Mouse (Mus musculus): ENCODE measurements around the gene 1810046K07Rik. TPM values are rescaled to one million over a fixed set of nuclear protein-coding genes. Genes with fewer than 3 reads are reported as not detected.

Gene 1810046K07Rik
- polyA plus RNA-seq, 1 experiment from 2014 or later: not detected

GRCm38 (mm10) chr9:51312554-51313317 is 16.0 kb downstream of the 1810046K07Rik start:
- Histone ChIP-seq H3K9me3 (ENCODE audit: control insufficient read depth, low read length) (no peaks in the 10 kb centered on the region), H3K27me3 (replicated peaks; ENCODE audit: control insufficient read depth, insufficient read depth, low read length) (no peaks in the 10 kb centered on the region), H3K4me2 (ENCODE audit: low read length) (peak overlapping the region; percentile 32), H3K36me3 (ENCODE audit: control insufficient read depth, insufficient read depth, low read length) (no peaks in the 10 kb centered on the region), H3K4me1 (ENCODE audit: control insufficient read depth, insufficient read depth, low read depth, low read length) (no peaks in the 10 kb centered on the region), H3K27ac (ENCODE audit: low read depth, low read length) (no peak overlapping the region), H3K4me3 (ENCODE audit: low read length) (no peak overlapping the region), H3K9ac (ENCODE audit: low read depth, low read length) (no peak overlapping the region)
- 55% methylated on average over 18 of the region's 18 CpGs for WGBS
- ATAC-seq: no peak

- Histone ChIP-seq H3K9ac (ENCODE audit: low read depth, low read length) (no peak overlapping the region), H3K4me3 (ENCODE audit: low read length) (no peak overlapping the region), H3K27ac (ENCODE audit: low read depth, low read length) (no peak overlapping the region), H3K4me1 (ENCODE audit: control insufficient read depth, insufficient read depth, low read depth, low read length) (no peaks in the 10 kb centered on the region), H3K27me3 (replicated peaks; ENCODE audit: control insufficient read depth, insufficient read depth, low read length) (no peaks in the 10 kb centered on the region), H3K36me3 (ENCODE audit: control insufficient read depth, insufficient read depth, low read length) (no peaks in the 10 kb centered on the region), H3K9me3 (ENCODE audit: control insufficient read depth, low read length) (no peaks in the 10 kb centered on the region), H3K4me2 (ENCODE audit: low read length) (no peak overlapping the region)
- no peak for ATAC-seq
- WGBS: 88% methylated on average over 7 of the region's 7 CpGs
Observed at GRCm38 (mm10) chr9:51310515-51310914, 18.2 kb downstream of the 1810046K07Rik start.

DNA sequence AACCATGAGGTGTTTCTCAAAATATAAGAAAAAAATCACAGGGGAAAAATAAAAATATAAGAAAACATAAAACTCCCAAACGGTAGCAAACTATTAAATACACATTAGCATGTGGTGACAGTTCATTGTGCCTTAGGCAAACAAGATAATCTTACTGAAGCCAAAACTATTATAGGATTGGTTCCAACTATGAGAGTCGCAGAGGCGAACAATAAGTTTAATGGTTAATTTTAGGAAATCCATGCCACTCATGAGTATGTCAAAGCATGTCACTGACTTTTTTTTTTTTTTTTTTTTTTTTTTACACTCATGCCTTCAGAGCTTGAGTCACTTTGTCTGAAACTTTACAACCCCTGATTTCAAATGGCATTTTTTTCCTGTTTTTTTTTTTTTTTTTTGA is 22.4 kb downstream of the 1810046K07Rik start:
- 78% methylated on average over 3 of the region's 3 CpGs for whole genome bisulfite sequencing
- H3K27me3 ChIP-seq (replicated peaks; ENCODE audit: control insufficient read depth, insufficient read depth, low read length): no peaks in the 10 kb centered on the region
- H3K9ac ChIP-seq (ENCODE audit: low read depth, low read length): no peak overlapping the region
- H3K4me1 ChIP-seq (ENCODE audit: control insufficient read depth, insufficient read depth, low read depth, low read length): no peaks in the 10 kb centered on the region
- no peaks in the 10 kb centered on the region for H3K36me3 ChIP-seq (ENCODE audit: control insufficient read depth, insufficient read depth, low read length)
- H3K9me3 ChIP-seq (ENCODE audit: control insufficient read depth, low read length): no peaks in the 10 kb centered on the region
- H3K4me2 ChIP-seq (ENCODE audit: low read length): no peak overlapping the region
- no peak overlapping the region for H3K4me3 ChIP-seq (ENCODE audit: low read length)
- ATAC-seq: no peak
- no peak overlapping the region for H3K27ac ChIP-seq (ENCODE audit: low read depth, low read length)

DNA sequence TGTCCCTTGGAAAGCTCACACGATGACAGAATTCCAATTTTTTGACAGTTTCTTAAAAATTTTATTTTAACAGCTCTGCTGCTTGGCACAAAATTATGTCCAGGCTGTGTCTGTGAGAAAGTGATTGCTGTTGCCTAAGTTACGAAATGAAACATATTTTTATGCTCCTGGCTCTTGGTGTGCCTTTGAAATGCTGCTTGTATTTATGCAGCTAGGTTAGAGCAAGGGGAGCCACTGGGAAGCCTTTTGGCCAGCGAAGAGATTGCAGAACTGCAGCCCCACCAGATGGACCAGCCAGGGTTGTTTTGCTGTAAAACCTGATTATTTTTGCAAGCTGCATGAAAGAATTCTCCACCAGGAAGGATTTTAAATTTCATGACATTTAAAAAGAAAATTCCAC is 23.6 kb downstream of the 1810046K07Rik start:
- Histone ChIP-seq H3K9me3 (ENCODE audit: control insufficient read depth, low read length) (no peaks in the 10 kb centered on the region), H3K4me3 (ENCODE audit: low read length) (no peak overlapping the region), H3K36me3 (ENCODE audit: control insufficient read depth, insufficient read depth, low read length) (no peaks in the 10 kb centered on the region), H3K4me2 (ENCODE audit: low read length) (no peak overlapping the region), H3K4me1 (ENCODE audit: control insufficient read depth, insufficient read depth, low read depth, low read length) (no peaks in the 10 kb centered on the region), H3K27ac (ENCODE audit: low read depth, low read length) (no peak overlapping the region), H3K27me3 (replicated peaks; ENCODE audit: control insufficient read depth, insufficient read depth, low read length) (no peaks in the 10 kb centered on the region), H3K9ac (ENCODE audit: low read depth, low read length) (no peak overlapping the region)
- no peak for ATAC-seq
- WGBS: 63% methylated on average over 3 of the region's 3 CpGs

GRCm38 (mm10) chr9:51303980-51304379 is 24.7 kb downstream of the 1810046K07Rik start:
- Histone ChIP-seq H3K36me3 (ENCODE audit: control insufficient read depth, insufficient read depth, low read length) (no peaks in the 10 kb centered on the region), H3K9me3 (ENCODE audit: control insufficient read depth, low read length) (no peaks in the 10 kb centered on the region), H3K27me3 (replicated peaks; ENCODE audit: control insufficient read depth, insufficient read depth, low read length) (no peaks in the 10 kb centered on the region), H3K4me2 (ENCODE audit: low read length) (no peak overlapping the region), H3K4me3 (ENCODE audit: low read length) (no peak overlapping the region), H3K4me1 (ENCODE audit: control insufficient read depth, insufficient read depth, low read depth, low read length) (no peaks in the 10 kb centered on the region), H3K9ac (ENCODE audit: low read depth, low read length) (no peak overlapping the region), H3K27ac (ENCODE audit: low read depth, low read length) (no peak overlapping the region)
- 66% methylated on average over 5 of the region's 5 CpGs for WGBS
- no peak for ATAC-seq

GRCm38 (mm10) chr9:51293541-51293940 is 35.2 kb downstream of the 1810046K07Rik start:
- Histone ChIP-seq H3K36me3 (ENCODE audit: control insufficient read depth, insufficient read depth, low read length) (no peaks in the 10 kb centered on the region), H3K27me3 (replicated peaks; ENCODE audit: control insufficient read depth, insufficient read depth, low read length) (no peaks in the 10 kb centered on the region), H3K27ac (ENCODE audit: low read depth, low read length) (no peak overlapping the region), H3K4me2 (ENCODE audit: low read length) (no peak overlapping the region), H3K4me3 (ENCODE audit: low read length) (no peak overlapping the region), H3K9me3 (ENCODE audit: control insufficient read depth, low read length) (peaks cover 5% of the 10 kb centered on the region; the same call in 1 of the 2 replicates), H3K9ac (ENCODE audit: low read depth, low read length) (no peak overlapping the region), H3K4me1 (ENCODE audit: control insufficient read depth, insufficient read depth, low read depth, low read length) (no peaks in the 10 kb centered on the region)
- no peak for ATAC-seq
- 85% methylated on average over 8 of the region's 8 CpGs for WGBS

DNA sequence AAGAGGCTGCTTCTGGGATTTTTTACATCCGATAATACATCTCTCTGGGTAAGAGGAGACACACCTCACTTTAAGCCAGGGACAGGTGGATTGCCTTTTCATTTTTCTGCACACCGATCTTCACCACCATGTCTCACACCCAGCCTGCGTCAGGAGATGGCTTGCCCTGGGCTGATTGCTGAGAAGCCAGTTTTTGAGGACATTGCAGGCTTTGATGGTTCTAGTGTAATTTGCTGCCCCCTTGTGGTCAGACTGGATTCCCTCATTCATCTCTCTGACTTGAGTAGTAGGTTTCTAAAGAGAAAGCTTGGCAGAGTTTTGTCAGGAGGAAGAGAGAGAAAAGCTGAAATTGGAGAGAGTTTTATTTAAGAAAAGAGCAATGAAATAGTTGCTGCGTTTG is 36.0 kb downstream of the 1810046K07Rik start:
- H3K9me3 ChIP-seq (ENCODE audit: control insufficient read depth, low read length): no peaks in the 10 kb centered on the region
- peak; percentile 63 for ATAC-seq
- H3K4me1 ChIP-seq (ENCODE audit: control insufficient read depth, insufficient read depth, low read depth, low read length): no peaks in the 10 kb centered on the region
- no peaks in the 10 kb centered on the region for H3K36me3 ChIP-seq (ENCODE audit: control insufficient read depth, insufficient read depth, low read length)
- no peak overlapping the region for H3K4me3 ChIP-seq (ENCODE audit: low read length)
- H3K9ac ChIP-seq (ENCODE audit: low read depth, low read length): no peak overlapping the region; the same call in 1 of the 2 replicates
- H3K4me2 ChIP-seq (ENCODE audit: low read length): no peak overlapping the region
- no peaks in the 10 kb centered on the region for H3K27me3 ChIP-seq (replicated peaks; ENCODE audit: control insufficient read depth, insufficient read depth, low read length)
- no peak overlapping the region for H3K27ac ChIP-seq (ENCODE audit: low read depth, low read length)
- 35% methylated on average over 4 of the region's 4 CpGs for WGBS

GRCm38 (mm10) chr9:51290980-51291379 is 37.7 kb downstream of the 1810046K07Rik start:
- H3K4me1 ChIP-seq (ENCODE audit: control insufficient read depth, insufficient read depth, low read depth, low read length): no peaks in the 10 kb centered on the region
- no peak overlapping the region for H3K9ac ChIP-seq (ENCODE audit: low read depth, low read length)
- no peaks in the 10 kb centered on the region for H3K36me3 ChIP-seq (ENCODE audit: control insufficient read depth, insufficient read depth, low read length)
- H3K4me3 ChIP-seq (ENCODE audit: low read length): no peak overlapping the region
- no peak for ATAC-seq
- no peaks in the 10 kb centered on the region for H3K9me3 ChIP-seq (ENCODE audit: control insufficient read depth, low read length)
- no peak overlapping the region for H3K27ac ChIP-seq (ENCODE audit: low read depth, low read length)
- WGBS: 79% methylated on average over 4 of the region's 4 CpGs
- H3K27me3 ChIP-seq (replicated peaks; ENCODE audit: control insufficient read depth, insufficient read depth, low read length): no peaks in the 10 kb centered on the region
- H3K4me2 ChIP-seq (ENCODE audit: low read length): no peak overlapping the region

DNA sequence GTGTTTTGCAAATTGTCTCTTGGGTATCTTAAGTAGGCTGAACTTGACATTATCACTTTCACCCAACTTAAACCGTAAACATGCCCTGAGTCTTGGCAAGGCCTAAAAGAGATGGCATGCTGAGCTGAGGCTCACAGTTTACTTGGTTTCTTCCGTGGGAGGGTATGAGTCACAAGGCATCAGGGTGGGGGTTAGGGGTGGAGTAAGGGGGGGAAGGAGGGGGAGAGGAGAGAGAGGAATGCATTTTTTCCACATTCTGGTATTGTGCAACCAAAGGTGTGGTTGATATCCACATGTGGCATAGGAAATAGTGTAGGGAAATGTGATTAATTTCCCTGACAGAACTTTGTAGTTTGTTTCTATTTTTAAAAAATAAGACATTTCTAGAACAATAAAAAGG is 42.6 kb downstream of the 1810046K07Rik start:
- no peak overlapping the region for H3K4me2 ChIP-seq (ENCODE audit: low read length)
- H3K4me1 ChIP-seq (ENCODE audit: control insufficient read depth, insufficient read depth, low read depth, low read length): no peaks in the 10 kb centered on the region

More for the DNA sequence above, 42.6 kb downstream of the 1810046K07Rik start:
- H3K9me3 ChIP-seq (ENCODE audit: control insufficient read depth, low read length): no peaks in the 10 kb centered on the region
- no peaks in the 10 kb centered on the region for H3K36me3 ChIP-seq (ENCODE audit: control insufficient read depth, insufficient read depth, low read length)
- WGBS: 60% methylated on average over 2 of the region's 2 CpGs
- H3K4me3 ChIP-seq (ENCODE audit: low read length): no peak overlapping the region
- ATAC-seq: no peak
- no peak overlapping the region for H3K27ac ChIP-seq (ENCODE audit: low read depth, low read length)
- no peak overlapping the region for H3K9ac ChIP-seq (ENCODE audit: low read depth, low read length)
- H3K27me3 ChIP-seq (replicated peaks; ENCODE audit: control insufficient read depth, insufficient read depth, low read length): no peaks in the 10 kb centered on the region

All from hindbrain, embryonic 16.5 days (tissue).